Mouse (Mus musculus) testis, adult 2 months (tissue): ENCODE results near the gene Dnpep.

Source experiments
- CTCF ChIP-seq: fragments of 200-500 bp; IDR thresholded peaks from 2 replicates; pipeline ENCODE4 v1.5.1; 2012; ENCODE audit warnings: low read depth, mild to moderate bottlenecking, inconsistent platforms, low read length, moderate library complexity; ENCODE audit not compliant: control insufficient read depth, insufficient read depth, insufficient replicate concordance
- POLR2A ChIP-seq: fragments of 200-500 bp; IDR thresholded peaks from 2 replicates; pipeline ENCODE4 v1.6.1; 2012; ENCODE audit warnings: low read depth, mild to moderate bottlenecking, inconsistent platforms, low read length, moderate library complexity; ENCODE audit not compliant: control insufficient read depth

DNA sequence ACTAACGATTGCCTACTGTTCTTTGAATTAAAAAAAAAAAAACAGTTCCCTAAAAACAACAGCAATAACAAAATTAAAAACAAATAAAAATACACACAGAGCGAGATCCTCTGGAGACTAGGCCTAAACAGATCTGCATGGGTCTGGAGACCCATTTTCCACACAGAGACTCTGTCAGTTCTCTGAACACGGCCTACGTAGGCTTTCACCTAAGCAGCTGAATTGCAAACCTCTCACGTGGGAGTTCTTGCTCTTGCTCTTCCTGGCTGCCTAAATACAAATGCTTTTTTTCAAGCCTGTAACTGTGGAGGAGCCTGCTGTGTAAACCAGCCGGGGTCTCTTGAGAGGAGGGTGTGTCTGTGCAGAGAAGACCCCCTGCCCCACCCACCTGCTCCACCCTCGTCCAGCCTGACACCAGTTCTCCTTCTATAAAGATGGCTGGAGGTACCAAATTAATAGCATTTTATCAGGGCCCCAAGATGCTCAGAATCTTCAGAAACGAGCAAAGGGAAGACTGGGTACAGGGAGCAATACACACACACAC is 27.8 kb downstream of the Dnpep start:
- TF ChIP-seq POLR2A (no peak), CTCF (no peak)
